Mouse (Mus musculus) G1E-ER4 (cell line): ENCODE data around the gene Olfr376. TPM values are rescaled to one million over a fixed set of nuclear protein-coding genes. Genes with fewer than 3 reads are reported as not detected.

Experiments used
- GATA1 ChIP-seq: IDR thresholded peaks from one replicate; pipeline ENCODE4 v1.8.0; 2012; ENCODE audit warnings: low read length, inconsistent platforms
- polyA plus RNA-seq: library from polyadenylated mRNA; stranded (reverse); fragments of >175 nt; gene quantifications from 2 replicates; pipeline ENCODE4 v1.2.3, GENCODE M21; 2012

Gene Olfr376
- not detected in 2 replicates for polyA plus RNA-seq

DNA sequence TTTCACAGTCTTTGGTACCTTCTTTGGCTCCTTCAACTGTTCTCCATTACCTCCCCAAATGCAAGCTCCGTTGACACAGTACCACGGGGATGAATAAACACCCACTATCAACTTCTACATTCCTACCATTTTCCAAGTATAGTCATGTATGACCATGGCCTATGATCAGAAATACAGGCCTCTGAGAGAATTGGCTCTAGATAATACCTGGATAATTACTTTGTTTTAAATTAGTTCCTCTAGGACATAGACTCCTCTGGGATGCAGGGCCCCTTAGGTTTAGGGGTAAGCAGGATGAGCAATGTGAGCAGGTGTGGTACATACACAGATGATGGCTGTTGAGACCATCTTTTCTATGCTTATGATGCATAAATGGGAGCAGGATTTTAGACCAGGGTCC is at the start of gene Olfr376:
Gene Olfr376, plus strand, starts transcription at position 301 of the 400 bp plus-strand sequence.
- TF ChIP-seq GATA1 = no peak

DNA sequence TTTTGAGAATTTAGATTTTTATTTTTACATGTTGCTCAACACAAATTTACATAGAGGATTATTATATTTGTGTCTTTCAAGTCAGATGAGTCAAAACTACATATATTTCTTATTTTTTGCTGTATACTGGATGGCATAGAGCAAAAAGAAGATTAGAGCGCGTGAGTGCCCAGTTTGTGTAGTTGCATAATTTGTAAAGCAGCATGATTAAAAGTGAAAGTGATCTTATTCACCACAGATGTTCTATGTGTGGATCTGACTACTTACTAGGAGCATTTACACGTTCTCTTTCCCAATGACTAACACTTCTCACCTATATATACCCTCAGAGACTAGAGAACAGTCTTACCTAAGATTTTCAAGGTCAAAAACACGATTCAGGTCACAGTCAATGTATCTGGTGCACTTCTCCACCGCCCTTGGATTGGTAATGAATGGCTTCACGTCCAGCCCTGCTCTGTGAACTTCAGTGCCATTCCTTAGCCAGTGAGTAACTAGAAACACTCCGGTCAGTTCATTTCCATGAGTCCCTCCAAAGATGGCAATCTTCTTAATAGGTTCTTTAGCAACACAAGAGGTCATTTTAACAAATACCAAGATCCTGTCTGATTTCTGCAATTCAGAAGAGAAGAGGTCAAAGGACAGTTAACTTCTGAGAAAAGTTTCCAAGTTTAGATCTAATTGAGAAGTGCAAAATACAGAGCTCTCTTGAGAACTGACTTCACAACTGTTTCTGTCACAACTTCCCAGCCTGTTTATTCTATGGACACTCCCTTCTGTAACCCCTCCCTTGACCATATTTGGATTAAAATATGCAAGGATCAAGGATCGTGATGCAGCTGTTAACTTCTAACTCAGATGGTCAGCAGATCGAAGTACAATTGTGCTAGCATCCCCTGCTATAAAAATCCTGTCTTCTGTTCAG is 46.9 kb upstream of the Olfr376 start:
- no peak for TF ChIP-seq GATA1

DNA sequence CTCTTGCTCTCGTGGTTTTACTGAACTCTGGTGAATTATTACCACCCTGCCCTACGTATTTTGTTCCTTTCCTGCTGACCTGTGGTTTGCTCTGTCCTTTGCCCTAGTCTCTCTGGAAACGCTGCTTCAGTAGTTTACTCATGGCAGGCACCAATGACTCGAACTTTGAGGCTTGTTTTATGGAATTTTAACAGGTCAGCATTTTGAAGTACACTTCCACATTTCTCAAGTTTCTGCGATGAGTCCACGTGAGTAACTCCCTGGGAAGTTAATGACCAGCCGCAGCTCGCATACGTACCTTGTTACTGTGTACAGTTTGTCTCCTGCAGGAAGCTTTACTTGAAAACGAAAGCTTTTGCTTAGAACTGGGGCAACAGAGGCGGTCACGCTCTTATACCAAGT is 44.6 kb upstream of the Olfr376 start:
- no peak for TF ChIP-seq GATA1

DNA sequence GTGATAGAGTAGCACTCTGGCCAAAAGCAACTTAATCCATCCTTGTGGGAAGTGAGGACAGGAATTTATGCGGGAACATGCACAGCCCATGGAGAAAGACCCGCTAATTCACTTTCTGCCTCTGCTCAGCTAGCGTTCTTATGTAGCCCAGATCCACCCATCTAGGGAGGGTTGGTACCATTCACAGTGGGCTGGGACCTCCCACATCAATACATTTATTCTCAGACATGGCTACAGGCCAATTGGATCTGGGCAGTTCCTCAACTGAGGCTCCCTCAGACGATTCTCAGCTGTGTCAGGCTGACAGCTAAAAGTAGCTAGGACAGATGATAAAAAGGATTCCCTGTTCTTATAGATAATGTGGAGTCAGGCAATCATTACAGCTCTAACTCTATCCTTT is 43.7 kb upstream of the Olfr376 start:
- TF ChIP-seq GATA1 = no peak

DNA sequence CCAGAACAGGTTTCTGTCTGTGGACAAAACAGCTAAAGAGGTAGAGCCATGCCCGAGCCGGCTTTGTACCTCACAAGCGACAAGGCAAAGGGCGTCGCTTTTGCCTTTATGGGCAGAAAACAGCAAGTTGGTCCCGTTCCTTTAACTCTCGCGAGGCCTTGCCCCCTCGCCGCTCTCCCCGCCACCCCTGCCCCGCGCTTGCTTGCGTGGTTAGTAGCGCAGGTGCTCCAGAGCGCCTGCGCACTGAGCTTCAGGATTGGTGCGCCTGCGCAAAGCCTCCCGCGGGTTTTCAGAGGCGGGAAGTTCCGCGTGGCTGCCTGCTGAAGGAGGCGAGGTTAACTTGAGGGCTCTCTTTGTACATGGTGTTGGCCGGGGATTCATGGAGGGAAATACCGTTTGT is 41.6 kb upstream of the Olfr376 start, which contains the start of the genes Aspa, Gm49340 and Spata22:
Gene Aspa, minus strand, starts transcription at position 155 of the 400 bp plus-strand sequence.
Gene Gm49340, plus strand, starts transcription at position 300 of the 400 bp plus-strand sequence.
Gene Spata22, plus strand, starts transcription at position 300 of the 400 bp plus-strand sequence.
- TF ChIP-seq GATA1 = no peak

DNA sequence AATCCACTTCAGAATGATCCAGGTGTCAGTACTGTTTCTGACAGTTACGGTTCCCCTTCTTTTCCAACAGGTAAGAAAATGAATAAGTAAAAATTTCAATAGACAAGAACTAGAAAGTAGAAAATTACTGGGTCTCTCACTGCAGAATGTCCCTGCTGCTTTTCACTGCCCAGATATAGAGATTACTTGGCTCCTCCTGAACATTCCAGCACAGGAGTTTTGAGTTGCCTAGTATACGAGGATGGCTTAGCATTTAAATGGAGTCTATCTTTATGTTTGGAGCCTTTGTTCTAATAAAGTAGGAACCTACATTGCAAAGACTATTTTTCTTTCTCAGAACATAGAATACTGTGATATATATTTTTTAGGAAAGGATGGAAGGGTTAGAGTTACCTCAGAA is 37.7 kb upstream of the Olfr376 start:
- no peak for TF ChIP-seq GATA1

DNA sequence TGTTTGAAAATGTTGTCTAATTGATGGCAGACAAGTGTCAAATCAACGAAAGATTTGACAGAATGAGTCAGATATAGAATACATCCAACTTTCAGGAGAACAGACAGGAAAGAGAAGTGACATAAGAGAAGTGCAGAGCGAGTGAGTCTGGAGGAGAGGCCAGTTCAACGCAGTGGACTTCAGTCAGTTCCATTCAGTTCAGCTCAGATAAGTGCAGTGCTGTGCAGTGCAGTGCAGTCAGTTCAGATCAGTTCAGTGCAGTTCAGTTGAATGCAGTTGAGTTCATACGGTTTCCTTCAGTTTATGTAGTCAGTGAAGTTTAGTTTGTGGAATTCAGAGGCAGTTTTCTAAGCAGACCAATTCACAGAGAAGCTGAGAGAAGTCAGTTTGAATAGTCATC is 34.1 kb upstream of the Olfr376 start:
- no peak for TF ChIP-seq GATA1

DNA sequence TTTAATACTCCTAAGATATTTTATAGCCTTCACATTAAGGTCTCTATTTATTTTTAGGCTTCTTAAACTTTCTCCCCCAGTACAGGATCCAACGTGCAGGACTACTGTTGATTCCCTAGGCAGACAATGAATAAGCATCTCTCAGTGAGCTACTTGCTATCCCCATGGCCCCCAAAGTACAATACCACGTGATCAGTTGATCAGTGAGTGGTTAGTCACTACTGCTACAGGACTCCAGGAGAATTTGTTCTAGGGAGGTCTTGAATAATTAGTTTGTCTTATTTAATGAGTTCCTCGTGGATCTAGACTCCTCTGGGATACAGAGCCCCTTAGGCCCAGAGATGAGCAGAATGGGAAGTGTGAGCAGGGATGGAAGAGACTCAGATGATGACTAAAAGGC is 20.6 kb upstream of the Olfr376 start, which contains the start of gene Olfr20:
Gene Olfr20, plus strand, starts transcription at position 301 of the 400 bp plus-strand sequence.
- no peak for TF ChIP-seq GATA1

DNA sequence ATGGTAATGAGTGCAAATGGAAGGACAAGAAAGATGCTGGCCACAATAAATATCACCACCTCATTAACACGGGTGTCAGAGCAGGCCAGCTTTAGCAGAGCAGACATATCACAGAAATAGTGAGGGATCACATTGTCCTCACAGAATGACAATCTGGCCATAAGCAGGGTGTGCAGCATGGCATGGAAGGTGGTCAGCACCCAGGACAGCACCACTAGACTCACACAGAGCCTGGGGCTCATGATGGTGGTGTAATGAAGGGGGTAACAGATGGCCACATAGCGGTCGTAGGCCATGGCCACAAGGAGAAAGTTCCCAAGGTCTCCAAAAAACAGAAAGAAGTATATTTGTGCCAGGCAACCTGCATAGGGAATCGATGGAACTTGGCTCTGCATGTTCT is 24.3 kb downstream of the Olfr376 start:
- TF ChIP-seq GATA1 = no peak

DNA sequence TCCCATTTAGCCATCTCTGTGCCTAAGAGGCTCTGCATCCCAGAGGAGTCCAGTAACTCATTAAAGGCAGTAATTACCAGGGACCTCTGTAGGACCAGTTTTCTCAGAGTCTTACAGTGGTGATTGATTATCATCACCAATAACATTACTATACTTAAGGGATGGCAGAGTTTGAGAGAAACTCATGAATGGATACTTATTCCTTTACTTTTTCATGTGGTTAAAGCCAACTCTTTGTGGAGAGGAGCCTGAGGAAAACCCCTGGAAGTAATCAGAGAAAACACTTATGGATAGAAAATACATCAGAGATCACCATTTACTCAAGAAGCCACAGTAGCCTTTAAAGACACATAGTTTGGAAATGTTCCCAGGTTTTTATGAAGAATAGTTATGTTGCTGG is 28.5 kb downstream of the Olfr376 start, which contains the start of gene Olfr1:
Gene Olfr1, minus strand, starts transcription at position 101 of the 400 bp plus-strand sequence.
- TF ChIP-seq GATA1 = no peak

Other genes with a start within 250 kb of the Olfr376 start
- gene Haspin, start 233.0 kb upstream of the Olfr376 start, polyA plus RNA-seq = 26.0 and 32.8 TPM in 2 replicates
- not detected in 2 replicates for gene P2rx5, start 210.8 kb upstream of the Olfr376 start, polyA plus RNA-seq
- 271 and 304 TPM in 2 replicates for gene Emc6, start 194.2 kb upstream of the Olfr376 start, polyA plus RNA-seq
- gene Tax1bp3, start 194.2 kb upstream of the Olfr376 start, polyA plus RNA-seq = 2.9 and 7.4 TPM in 2 replicates
- gene Ctns, start 172.2 kb upstream of the Olfr376 start, polyA plus RNA-seq = 1.8 and 3.1 TPM in 2 replicates
- 1.3 TPM in 2 replicates for gene Shpk, start 171.8 kb upstream of the Olfr376 start, polyA plus RNA-seq
- gene Trpv1, start 137.0 kb upstream of the Olfr376 start, polyA plus RNA-seq = not detected in 2 replicates
- not detected in 2 replicates for gene Trpv3, start 103.9 kb upstream of the Olfr376 start, polyA plus RNA-seq
- not detected in 2 replicates for gene Aspa, start 41.6 kb upstream of the Olfr376 start, polyA plus RNA-seq
- not detected in 2 replicates for gene Gm49340, start 41.5 kb upstream of the Olfr376 start, polyA plus RNA-seq
- gene Spata22, start 41.5 kb upstream of the Olfr376 start, polyA plus RNA-seq = not detected in 2 replicates
- not detected in 2 replicates for gene Olfr20, start 20.5 kb upstream of the Olfr376 start, polyA plus RNA-seq
- not detected in 2 replicates for gene Olfr1, start 28.4 kb downstream of the Olfr376 start, polyA plus RNA-seq
- gene Olfr378, start 57.2 kb downstream of the Olfr376 start, polyA plus RNA-seq = not detected in 2 replicates
- gene Olfr380, start 86.3 kb downstream of the Olfr376 start, polyA plus RNA-seq = not detected in 2 replicates
- not detected in 2 replicates for gene Olfr381, start 120.4 kb downstream of the Olfr376 start, polyA plus RNA-seq
- gene Olfr382, start 146.0 kb downstream of the Olfr376 start, polyA plus RNA-seq = not detected in 2 replicates
- gene Olfr385, start 221.8 kb downstream of the Olfr376 start, polyA plus RNA-seq = not detected in 2 replicates
- not detected in 2 replicates for gene Olfr384, start 227.3 kb downstream of the Olfr376 start, polyA plus RNA-seq